Mouse (Mus musculus) liver, embryonic 14.5 days (tissue): Measurements from ENCODE around the gene Kncn.

Source experiments
- CTCF ChIP-seq: IDR thresholded peaks from 2 replicates; pipeline ENCODE4 v1.5.1; 2016; ENCODE audit warnings: antibody characterized with exemption, low read depth, control low read depth
- EP300 ChIP-seq: IDR thresholded peaks from 2 replicates; pipeline ENCODE4 v1.6.1; 2016; ENCODE audit warnings: antibody characterized with exemption, low read depth

GRCm38 (mm10) chr4:115937061-115937976 lies 53.1 kb downstream of the Kncn start:
- TF ChIP-seq CTCF (no peak), EP300 (no peak)
